Mouse (Mus musculus): ENCODE results near the gene Crybg3.
A peak's percentile ranks its signal among the peaks of the same experiment; 100 is the strongest.

Crybg3 gene

DNA sequence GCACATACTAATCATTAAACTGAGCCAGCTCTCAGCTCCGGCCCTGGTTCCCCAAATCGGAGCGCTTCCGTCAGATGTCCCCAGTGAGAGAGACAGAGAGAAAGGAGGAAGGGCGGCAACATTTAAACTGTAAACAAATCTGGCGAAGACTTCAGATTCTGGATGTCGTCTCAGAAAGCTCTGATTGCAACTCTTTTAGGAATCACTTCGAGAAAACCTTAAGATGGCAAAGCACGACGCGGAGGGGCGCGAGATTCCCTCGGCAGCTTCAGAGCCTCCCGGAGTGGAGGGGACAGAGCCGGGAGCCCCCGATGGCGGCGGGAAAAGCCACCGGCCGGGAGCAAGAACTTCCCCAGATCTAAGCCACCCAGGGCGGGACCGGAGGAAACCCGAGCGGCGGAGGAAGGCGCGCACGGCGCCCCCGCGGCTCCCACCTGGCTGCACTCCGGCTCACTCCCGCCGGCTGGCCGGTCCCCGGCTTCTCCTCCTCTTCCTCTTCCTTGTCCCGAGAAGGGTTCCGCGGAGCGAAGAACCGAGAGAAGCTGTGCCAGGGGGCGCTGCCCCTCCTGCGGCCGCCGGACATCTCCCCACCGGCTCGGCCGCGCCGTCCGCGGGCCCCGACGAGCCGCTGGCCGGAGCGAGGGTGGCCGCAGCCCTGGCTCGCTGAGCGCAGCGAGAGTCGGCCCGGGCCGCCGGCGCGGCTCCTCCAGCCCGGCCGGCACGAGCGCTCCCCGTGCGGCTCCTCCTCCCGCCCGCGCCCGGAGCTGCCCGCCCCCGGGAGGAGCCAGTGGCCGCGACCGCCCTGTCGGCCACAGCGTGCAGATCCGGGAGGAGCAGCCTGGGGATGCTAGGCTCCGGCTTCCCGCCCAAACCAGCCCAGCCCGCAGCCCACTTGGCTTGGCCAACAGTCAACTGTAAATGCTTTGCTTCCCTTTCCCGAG is at the start of gene Crybg3:
Crybg3 (minus strand) TSS at position 669 of the 941 bp plus-strand sequence.
- peak; percentile 68 for DNase-seq

- no peak for DNase-seq
Observed at GRCm38 (mm10) chr16:59643766-59644165, 43.0 kb upstream of the Crybg3 start.

- no peak for DNase-seq
Observed at GRCm38 (mm10) chr16:59639985-59640384, 39.2 kb upstream of the Crybg3 start.

GRCm38 (mm10) chr16:59639102-59639691 is 38.4 kb upstream of the Crybg3 start, which contains the start of gene Arl6:
TSS of gene Arl6 (minus strand) at chr16:59639391.
- DNase-seq = peak; percentile 96

DNA sequence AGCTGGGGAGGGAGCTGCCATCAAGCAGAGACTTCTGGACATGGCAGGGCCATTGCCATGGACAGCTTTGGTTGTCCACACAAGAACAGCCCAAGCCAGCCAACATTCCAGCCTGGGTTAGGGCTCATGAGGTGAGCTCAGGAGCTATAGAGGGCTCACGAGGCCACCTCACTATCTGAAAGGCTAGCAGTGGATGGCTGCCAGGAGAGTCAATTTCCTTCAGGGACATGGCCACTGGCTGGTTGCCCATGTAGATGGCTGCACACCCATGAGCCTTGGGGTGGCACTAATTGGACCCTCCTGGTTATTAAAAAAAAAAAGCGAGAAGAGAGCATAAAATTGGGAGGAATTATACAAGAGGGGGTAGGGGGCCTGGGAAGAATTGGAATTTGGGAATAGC is 33.8 kb upstream of the Crybg3 start:
- no peak for DNase-seq

GRCm38 (mm10) chr16:59621554-59621953 is 20.8 kb upstream of the Crybg3 start:
- DNase-seq = no peak

DNA sequence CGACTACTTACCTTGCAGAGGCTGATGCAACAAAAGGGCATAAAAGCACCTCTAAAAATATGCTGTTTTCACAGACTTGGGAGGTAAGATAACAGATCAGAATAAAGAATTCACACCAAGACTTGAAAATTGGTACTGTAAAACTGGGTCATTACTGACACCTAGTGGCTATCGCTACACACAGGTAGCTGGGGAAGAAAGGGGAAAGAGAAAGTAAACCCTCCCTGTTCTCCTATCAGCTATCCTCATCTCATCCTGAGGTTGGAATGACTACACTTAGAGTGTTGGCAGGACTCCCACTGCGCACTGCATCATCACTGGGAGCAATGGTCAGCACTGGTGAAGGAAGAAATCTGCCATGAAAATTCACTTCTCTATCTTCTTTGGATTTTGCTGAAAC is 16.4 kb upstream of the Crybg3 start:
- peak; percentile 24 for DNase-seq

- no peak for DNase-seq
Observed at GRCm38 (mm10) chr16:59615675-59616074, 14.9 kb upstream of the Crybg3 start.

DNA sequence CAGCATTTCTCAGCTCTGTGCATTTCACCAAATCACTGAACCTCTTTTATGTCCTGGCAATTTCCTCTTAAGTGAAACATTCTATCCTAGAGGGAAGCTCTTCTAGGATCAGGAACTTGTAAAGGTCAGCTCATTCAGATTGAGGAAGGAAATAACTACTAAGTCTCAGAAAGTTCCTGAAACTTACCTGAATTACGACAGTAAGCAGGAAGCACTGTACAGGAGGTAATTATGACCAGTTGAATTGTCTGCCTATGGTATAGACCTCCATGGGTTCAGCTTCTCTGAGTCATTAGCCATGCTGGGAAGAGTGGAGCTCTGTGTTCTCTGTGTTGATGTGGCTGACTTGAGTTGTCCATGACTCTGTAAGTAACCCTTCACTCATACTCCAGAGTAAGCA is 10.0 kb upstream of the Crybg3 start:
- DNase-seq = no peak

- no peak for DNase-seq
Observed at GRCm38 (mm10) chr16:59604078-59604781, 3.5 kb upstream of the Crybg3 start.

- DNase-seq = no peak
Observed at GRCm38 (mm10) chr16:59599411-59600265, 1.1 kb downstream of the Crybg3 start.

DNA sequence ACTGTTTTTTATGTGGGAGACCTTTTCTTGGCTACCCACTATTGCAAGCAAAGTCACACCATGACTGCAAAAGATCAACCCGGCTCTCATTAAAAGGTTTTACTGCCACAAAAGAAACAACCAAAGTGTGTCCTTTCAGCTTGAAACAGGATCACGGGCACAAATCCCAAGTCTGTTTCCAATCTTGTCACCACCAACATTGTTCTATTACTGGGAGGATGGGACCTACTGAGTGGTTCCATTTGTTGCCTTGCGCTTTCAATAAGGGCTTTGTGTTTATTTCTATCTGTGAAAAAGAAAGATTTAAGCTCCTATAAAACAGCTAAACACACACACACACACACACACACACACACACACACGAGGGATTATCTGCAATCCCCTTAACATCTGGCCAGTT is 1.8 kb downstream of the Crybg3 start:
- no peak for DNase-seq

DNA sequence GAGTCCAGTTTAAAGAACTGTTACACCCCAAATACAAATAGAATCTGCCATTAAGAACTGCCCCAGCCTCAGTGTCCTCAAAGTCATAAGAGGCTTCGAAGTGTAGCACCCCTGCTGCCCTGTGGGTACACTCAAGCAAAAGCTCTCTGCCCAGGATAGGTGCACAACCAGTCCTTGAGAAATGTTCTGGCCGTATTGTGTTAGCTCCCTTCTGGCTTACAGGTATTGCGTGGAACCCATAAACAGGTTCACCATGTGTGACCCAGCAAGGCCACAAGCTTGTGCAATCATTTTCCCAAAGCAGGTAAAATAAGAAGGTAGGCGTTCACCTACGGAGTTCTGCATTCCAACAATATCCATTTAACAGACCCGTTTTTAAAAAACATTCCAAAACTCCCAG is 3.5 kb downstream of the Crybg3 start:
- no peak for DNase-seq

DNA sequence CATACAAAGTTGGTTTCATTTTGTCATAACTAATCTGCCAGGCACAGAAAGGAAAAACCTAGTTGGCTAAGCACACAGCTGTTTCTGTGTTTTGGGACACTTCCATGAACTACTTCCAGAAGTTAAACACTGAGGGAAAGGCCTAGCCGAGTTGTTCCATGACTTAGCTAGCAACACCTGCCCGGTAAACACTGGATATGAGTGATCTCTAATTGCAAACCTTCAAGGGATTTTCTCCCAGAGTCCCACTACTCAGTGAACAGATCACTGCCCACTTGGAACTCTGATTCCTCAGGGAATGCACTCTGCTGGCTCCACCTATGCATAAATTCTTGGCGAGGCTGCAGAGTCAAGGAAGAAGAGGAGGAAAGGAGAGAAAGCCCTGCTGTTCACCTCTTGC is 6.1 kb downstream of the Crybg3 start:
- DNase-seq = no peak

DNA sequence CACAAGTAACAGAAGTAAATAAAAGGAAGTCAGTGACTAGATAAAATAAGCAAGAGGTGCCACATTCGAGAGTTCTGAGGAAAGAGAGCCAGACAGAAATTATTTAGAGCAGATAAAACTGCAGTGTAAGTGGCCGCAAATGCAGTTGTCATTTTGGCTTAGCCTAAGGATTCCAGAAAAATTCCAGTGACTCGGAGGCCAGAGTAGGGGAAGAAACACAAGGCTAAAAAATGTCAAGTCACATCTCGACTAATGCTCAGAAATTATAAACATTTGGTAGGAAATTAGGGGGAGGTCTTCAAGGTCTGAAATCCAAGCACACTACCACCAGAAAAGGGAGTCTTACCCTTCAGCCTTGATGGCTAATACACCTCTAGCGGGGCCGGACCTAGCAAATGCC is 10.0 kb downstream of the Crybg3 start:
- no peak for DNase-seq

- no peak for DNase-seq
Observed at GRCm38 (mm10) chr16:59588351-59589025, 12.3 kb downstream of the Crybg3 start.

DNA sequence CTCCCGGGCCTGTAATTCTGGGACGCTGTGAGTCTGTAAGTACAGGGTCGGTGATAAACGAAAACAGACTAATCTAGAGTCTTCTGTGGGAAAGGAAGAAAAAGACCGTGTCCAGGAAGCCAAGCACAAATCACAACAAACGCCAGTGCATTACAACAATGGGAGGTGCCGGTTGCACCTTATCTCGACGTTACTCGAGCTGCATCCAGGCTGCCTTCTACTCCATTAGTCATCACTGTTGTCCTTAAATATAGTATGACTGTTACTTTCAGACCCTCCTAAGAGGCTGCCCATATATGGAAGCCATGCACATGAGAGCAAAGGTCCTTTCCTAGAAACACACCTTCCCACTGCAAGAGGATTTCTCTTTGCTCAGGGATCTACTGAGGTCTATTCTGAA is 13.0 kb downstream of the Crybg3 start:
- no peak for DNase-seq

DNA sequence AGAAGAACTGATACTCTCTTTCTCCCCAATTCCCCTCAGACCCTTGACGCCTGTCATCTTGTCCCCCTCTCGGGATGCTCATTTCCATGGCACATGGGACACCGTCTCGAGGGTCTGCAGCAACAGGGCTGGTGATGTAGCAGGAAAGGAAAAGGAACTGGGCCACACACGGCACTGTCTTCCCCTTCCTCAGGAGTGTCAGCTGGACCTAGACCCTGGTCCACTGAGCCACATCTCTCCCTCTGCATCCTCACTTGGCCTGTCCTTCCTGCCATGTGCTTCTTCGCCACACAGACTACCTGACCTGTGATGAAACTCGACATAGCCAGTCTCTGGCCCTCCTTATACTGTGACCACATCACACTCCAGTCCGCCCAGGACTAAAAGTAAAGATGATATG is 13.9 kb downstream of the Crybg3 start:
- no peak for DNase-seq

GRCm38 (mm10) chr16:59586276-59586675 is 14.5 kb downstream of the Crybg3 start:
- DNase-seq = no peak

GRCm38 (mm10) chr16:59585706-59586244 is 15.0 kb downstream of the Crybg3 start:
- DNase-seq = no peak

DNA sequence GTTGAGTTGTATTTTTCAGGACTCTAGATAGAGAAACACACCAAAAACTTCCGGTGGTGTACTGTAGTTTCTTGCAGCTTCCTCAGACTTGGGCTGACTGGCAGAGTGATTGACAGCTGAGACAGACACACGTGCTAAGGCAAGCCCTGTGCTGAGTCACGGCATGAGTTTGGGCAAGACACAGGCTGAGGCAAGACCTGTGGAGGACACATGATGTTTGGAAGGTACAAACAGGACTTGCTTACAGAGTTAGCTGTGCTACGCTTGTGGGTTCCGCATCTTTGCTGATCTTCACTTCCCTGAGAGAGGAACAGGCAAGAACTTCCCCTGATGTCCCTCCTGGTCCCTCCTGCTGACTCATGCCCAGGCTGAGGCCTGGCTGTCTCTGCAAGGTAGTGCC is 17.3 kb downstream of the Crybg3 start:
- no peak for DNase-seq

DNA sequence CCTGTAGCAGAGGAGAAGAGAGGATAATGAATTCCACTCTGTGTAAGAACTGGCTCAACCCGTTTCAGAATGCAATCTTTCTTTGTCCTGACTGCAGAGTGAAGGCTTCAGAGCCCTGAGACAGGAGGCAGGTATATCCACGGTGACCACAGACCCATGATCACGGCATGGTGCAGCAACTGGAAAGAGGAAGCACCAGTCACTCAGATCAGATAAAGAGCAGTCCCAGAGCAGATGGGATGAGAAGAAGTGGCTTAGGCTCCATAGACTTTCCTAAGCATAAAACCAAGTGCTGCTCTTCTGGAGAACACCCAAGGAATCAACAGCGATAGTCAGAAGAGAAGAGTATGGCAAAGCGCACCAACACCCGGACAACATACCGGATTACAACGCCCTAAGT is 21.5 kb downstream of the Crybg3 start:
- no peak for DNase-seq
